Mouse (Mus musculus): Measurements from ENCODE around the gene Tmem59.

DNA sequence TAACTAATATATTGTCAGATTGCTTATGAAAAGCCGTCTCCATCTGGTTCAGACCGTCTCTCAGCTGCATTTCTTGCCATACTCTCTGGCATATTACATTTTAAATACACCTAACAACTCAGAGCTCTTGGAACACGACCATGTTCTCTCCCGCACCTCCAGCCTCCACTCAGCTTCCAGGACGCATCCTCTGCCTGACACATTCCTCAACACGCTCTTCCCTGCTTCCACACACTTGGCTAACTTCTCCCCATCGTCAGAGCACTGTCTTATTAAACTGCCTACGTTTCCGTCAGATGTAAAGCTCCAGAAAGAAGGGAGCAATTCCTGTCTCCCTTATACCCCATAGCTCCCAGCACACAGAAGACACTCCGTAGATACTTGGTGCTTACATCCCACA, 14.9 kb upstream of the Tmem59 start:
- TF ChIP-seq CTCF (IDR thresholded peaks at IDR 0.05; ENCODE audit: low read depth) (no peak), EP300 (optimal IDR thresholded peaks at IDR 0.05) (no peak)
